Mouse (Mus musculus) adrenal gland, adult (tissue): ENCODE measurements around the gene Mical3.
A peak's percentile ranks its signal among the peaks of the same experiment; 100 is the strongest.

Experiments
- DNase-seq, 2 experiments: peaks; one replicate each; pipeline ENCODE4 v3.0.0; 2022 to 2023; ENCODE audit warnings: low spot score in 1 of 2; ENCODE audit not compliant: inconsistent age in 2 of 2

Gene Mical3

GRCm38 (mm10) chr6:121055496-121055895 is 75.3 kb downstream of the Mical3 start:
- DNase-seq, result no peak

GRCm38 (mm10) chr6:121054908-121055307 is 75.9 kb downstream of the Mical3 start:
- DNase-seq, result no peak

GRCm38 (mm10) chr6:121054340-121054739 is 76.5 kb downstream of the Mical3 start:
- no peak for DNase-seq

- peak in 1 of 2 experiments; percentile 49 for DNase-seq
These were observed 77.2 kb downstream of the Mical3 start for GRCm38 (mm10) chr6:121053585-121054112.

GRCm38 (mm10) chr6:121051972-121052629 is 78.7 kb downstream of the Mical3 start:
- DNase-seq, result no peak

GRCm38 (mm10) chr6:121051411-121051810 is 79.4 kb downstream of the Mical3 start:
- DNase-seq, result no peak

GRCm38 (mm10) chr6:121048696-121049095 is 82.1 kb downstream of the Mical3 start:
- no peak for DNase-seq

GRCm38 (mm10) chr6:121045345-121046080 is 85.3 kb downstream of the Mical3 start:
- peak in 1 of 2 experiments; percentile 54 for DNase-seq

GRCm38 (mm10) chr6:121043434-121044189 is 87.2 kb downstream of the Mical3 start:
- no peak for DNase-seq

- DNase-seq, result no peak
These were observed 91.1 kb downstream of the Mical3 start for GRCm38 (mm10) chr6:121039719-121040118.

GRCm38 (mm10) chr6:121039286-121039685 is 91.5 kb downstream of the Mical3 start:
- no peak for DNase-seq

GRCm38 (mm10) chr6:121037086-121037485 is 93.7 kb downstream of the Mical3 start:
- peak in 1 of 2 experiments; percentile 76 for DNase-seq

GRCm38 (mm10) chr6:121035929-121036328 is 94.9 kb downstream of the Mical3 start:
- DNase-seq, result no peak

- DNase-seq, result peak in 1 of 2 experiments; percentile 40
These were observed 95.5 kb downstream of the Mical3 start for GRCm38 (mm10) chr6:121035268-121035667.

GRCm38 (mm10) chr6:121033250-121033649 is 97.5 kb downstream of the Mical3 start:
- no peak for DNase-seq

GRCm38 (mm10) chr6:121031370-121031769 is 99.4 kb downstream of the Mical3 start:
- no peak for DNase-seq

GRCm38 (mm10) chr6:121029897-121030589 is 100.8 kb downstream of the Mical3 start:
- DNase-seq, result no peak

GRCm38 (mm10) chr6:121028514-121028913 is 102.3 kb downstream of the Mical3 start:
- DNase-seq, result peak; percentile 32 to 72

- DNase-seq, result peak in 1 of 2 experiments; percentile 65
These were observed 103.5 kb downstream of the Mical3 start for GRCm38 (mm10) chr6:121027314-121027713.

GRCm38 (mm10) chr6:121026866-121027265 is 103.9 kb downstream of the Mical3 start:
- DNase-seq, result no peak
